Mouse (Mus musculus) olfactory bulb, adult 2 months (tissue): ENCODE data around the gene Vim.

Experiments
- CTCF ChIP-seq: fragments of 200-500 bp; IDR thresholded peaks from 2 replicates; pipeline ENCODE4 v1.5.1; 2012; ENCODE audit warnings: low read depth, mild to moderate bottlenecking, low read length, moderate library complexity; ENCODE audit not compliant: insufficient read depth
- POLR2A ChIP-seq: fragments of 200-500 bp; IDR thresholded peaks from 2 replicates; pipeline ENCODE4 v1.6.1; 2012; ENCODE audit warnings: mild to moderate bottlenecking, low read depth, low read length, moderate library complexity; ENCODE audit not compliant: insufficient read depth

GRCm38 (mm10) chr2:13537733-13538132 lies 36.0 kb upstream of the Vim start:
- no peak for TF ChIP-seq CTCF
- no peak for TF ChIP-seq POLR2A
